Mouse (Mus musculus): ENCODE measurements around the gene Nfic.

The Nfic gene

GRCm38 (mm10) chr10:81430141-81430830, 25.1 kb downstream of the Nfic start:
- DNase-seq (ENCODE audit: low read depth): peak; percentile 92

GRCm38 (mm10) chr10:81429605-81430061, 25.8 kb downstream of the Nfic start:
- peak; percentile 93 for DNase-seq (ENCODE audit: low read depth)

GRCm38 (mm10) chr10:81429092-81429491, 26.3 kb downstream of the Nfic start:
- no peak for DNase-seq (ENCODE audit: low read depth)

- DNase-seq (ENCODE audit: low read depth): no peak
These were observed 26.9 kb downstream of the Nfic start for GRCm38 (mm10) chr10:81428507-81428870.

- DNase-seq (ENCODE audit: low read depth): no peak
These were observed 27.5 kb downstream of the Nfic start for GRCm38 (mm10) chr10:81427804-81428506.

GRCm38 (mm10) chr10:81427327-81427726, 28.1 kb downstream of the Nfic start:
- no peak for DNase-seq (ENCODE audit: low read depth)

- peak; percentile 83 for DNase-seq (ENCODE audit: low read depth)
These were observed 28.5 kb downstream of the Nfic start for GRCm38 (mm10) chr10:81426897-81427296.

GRCm38 (mm10) chr10:81426081-81426671, 29.3 kb downstream of the Nfic start:
- peak; percentile 62 for DNase-seq (ENCODE audit: low read depth)

GRCm38 (mm10) chr10:81425236-81425850, 30.1 kb downstream of the Nfic start:
- peak; percentile 82 for DNase-seq (ENCODE audit: low read depth)

GRCm38 (mm10) chr10:81424246-81425051, 31.0 kb downstream of the Nfic start:
- peak; percentile 75 for DNase-seq (ENCODE audit: low read depth)

- DNase-seq (ENCODE audit: low read depth): no peak
These were observed 31.8 kb downstream of the Nfic start for GRCm38 (mm10) chr10:81423476-81424245.

- no peak for DNase-seq (ENCODE audit: low read depth)
These were observed 32.7 kb downstream of the Nfic start for GRCm38 (mm10) chr10:81422661-81423217.

- DNase-seq (ENCODE audit: low read depth): no peak
These were observed 33.2 kb downstream of the Nfic start for GRCm38 (mm10) chr10:81422191-81422590.

- DNase-seq (ENCODE audit: low read depth): no peak
These were observed 33.7 kb downstream of the Nfic start for GRCm38 (mm10) chr10:81421797-81422100.

- DNase-seq (ENCODE audit: low read depth): no peak
These were observed 34.2 kb downstream of the Nfic start for GRCm38 (mm10) chr10:81421041-81421796.

GRCm38 (mm10) chr10:81420191-81420767, 35.2 kb downstream of the Nfic start:
- DNase-seq (ENCODE audit: low read depth): no peak

- no peak for DNase-seq (ENCODE audit: low read depth)
These were observed 36.1 kb downstream of the Nfic start for GRCm38 (mm10) chr10:81419111-81419928.

GRCm38 (mm10) chr10:81418216-81419070, 37.0 kb downstream of the Nfic start:
- DNase-seq (ENCODE audit: low read depth): no peak

Data from NIH3T3 (cell line).